Mouse (Mus musculus): Measurements from ENCODE around the gene Gad1. TPM values are rescaled to one million over a fixed set of nuclear protein-coding genes. Genes with fewer than 3 reads are reported as not detected.

Gene Gad1
- 0.12 TPM in 1 of 2 replicates, not detected in the other for polyA plus RNA-seq (2012; rRNA removed)

DNA sequence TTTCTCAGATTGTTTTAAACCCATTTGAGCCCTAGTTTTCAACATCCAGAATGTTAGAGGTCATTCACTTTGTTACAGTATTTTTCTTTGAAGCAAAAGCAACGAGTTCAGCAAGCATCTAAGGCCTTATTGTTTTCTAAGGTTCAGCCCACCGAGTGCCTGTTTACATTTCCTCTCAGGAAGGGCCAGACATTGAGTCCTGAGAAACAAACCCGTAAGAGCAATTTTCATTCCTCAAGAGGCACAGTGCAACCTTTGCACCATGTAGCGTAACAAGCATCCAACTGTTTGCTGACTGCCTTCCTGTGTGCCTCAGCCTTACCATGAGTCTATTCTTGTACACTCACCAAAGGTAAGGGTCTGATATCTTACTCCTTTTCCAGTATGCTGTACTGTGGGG lies at the start of gene Gad1:
Gad1 (plus strand) TSS at position 301 of the 400 bp plus-strand sequence.
- DNase-seq (ENCODE audit: low spot score), result no peak

DNA sequence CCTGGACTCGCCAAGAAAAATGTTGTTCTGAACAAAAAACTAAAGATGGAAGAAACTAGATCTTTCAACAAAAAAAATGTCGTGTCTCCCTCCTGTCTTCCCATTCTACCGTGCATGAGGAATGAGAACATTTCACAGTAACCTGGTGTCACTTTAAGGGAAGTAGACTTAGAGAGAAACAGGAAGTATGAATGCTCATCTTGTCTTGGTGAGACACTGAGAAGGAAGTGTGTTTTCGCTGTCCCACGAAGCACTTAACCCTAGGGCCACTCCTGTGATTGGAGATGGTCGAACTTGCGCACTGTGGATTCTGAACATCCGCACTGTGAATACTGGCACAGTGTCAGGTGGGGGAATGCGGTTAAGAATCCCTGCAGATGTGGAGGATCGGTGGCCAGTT lies 49.4 kb upstream of the Gad1 start:
- DNase-seq (ENCODE audit: low spot score), result no peak

DNA sequence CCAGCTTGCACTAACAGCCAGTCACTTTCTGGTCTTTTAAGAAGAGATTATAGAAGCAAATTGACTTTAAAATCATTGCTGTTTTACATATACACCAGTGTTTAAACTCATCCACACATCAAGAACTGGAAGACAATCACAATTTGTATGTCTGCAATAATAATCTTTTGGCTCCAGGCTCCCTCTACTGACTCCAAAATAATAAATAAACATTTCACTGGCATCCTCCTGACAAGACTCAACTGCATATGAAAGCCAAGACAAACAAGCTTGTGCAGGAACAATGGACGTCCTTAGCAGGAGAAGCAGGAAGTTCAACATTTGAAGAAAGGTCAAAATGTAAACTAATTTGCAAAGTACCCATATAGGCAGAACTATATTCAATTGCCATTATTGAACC lies 47.6 kb upstream of the Gad1 start:
- DNase-seq (ENCODE audit: low spot score), result no peak

DNA sequence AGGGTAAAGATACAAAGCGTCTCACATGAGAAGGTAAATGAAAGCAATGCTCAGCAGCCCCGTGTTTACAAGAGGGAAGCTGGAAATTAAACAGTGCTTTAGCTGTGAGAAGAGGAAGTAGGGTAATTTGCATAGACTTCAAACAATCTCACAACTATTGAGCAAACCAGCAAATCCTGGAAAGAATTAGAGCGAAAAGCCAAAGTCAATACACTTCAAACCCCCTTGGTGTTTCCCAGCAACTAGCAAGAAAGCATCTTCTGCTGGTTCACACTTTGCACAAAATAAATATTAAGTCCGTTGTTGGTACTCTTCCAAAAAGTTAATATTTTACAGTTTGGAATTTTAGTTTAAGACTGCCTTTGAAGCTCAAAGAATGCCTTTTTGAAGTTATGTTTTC lies 47.0 kb upstream of the Gad1 start:
- no peak for DNase-seq (ENCODE audit: low spot score)

DNA sequence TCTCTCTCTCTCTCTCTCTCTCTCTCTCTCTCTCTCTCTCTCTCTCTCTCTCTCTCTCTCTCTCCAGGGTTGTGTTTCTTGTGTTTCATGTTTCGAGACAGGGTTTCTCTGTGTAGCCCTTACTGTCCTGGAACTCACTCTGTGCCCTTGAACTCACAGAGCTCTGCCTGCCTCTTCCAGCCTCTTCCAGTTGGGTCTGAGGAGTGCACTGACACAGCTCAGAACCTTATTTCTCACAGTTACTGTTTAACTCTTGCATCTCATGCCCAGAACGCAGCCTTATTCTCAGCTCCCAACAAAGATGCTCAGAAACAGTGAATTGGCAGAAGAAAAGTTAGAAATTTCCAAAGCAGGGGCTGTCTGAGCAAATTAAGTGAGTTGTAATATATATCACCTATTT lies 46.5 kb upstream of the Gad1 start:
- DNase-seq (ENCODE audit: low spot score), result no peak

DNA sequence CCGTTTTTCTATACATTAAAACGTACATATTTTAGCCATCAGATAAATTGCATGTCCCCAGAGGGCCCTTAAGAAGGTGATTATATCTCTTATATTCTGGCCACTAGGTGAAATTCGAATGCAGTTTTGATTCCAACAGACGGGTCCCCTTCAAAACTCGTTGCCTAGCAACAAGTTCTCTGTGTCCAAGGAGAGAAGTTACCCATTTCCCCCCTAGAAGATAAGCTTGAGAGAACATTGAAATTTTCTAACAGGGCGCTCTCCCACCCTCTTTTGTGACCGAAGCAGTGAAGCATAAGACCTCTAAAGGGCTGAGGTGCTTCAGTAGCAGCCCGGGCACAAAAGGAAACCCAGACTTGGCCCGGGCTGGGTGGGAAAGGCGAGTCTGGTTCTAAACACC lies 44.4 kb upstream of the Gad1 start, which contains the start of gene Erich2:
Erich2 (plus strand) TSS at position 324 of the 400 bp plus-strand sequence.
- no peak for DNase-seq (ENCODE audit: low spot score)

DNA sequence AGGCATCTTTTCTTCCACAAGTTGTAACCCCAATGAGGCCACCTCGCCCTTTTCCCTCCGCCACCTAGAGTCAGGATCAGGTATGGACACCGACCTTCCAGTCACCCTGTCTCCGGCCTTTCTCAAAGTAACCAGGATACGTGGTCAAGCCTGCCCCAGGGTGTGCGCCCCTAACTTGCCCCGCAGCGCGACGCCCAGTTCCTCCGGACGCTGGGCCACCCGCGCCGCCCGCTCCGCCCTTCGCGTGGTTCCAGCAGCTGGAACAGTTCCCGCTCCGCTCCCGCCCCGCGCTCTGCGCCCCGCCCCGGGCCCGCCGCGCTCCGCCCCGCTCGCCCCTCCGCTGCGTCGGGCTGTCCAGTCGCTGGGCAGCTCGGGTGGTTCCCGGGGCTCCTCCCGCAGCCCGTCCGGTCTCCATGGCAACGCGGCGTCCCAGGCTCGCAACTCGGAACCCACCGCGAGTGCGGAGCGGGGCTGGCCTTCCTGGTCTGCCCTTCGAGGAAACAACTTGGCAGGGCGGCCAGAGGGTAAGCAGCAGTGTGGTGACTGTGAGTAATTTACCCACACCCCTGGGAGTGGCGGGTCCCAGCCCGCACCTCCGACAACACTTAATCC lies 43.7 kb upstream of the Gad1 start:
- peak; percentile 43 for DNase-seq (ENCODE audit: low spot score)

DNA sequence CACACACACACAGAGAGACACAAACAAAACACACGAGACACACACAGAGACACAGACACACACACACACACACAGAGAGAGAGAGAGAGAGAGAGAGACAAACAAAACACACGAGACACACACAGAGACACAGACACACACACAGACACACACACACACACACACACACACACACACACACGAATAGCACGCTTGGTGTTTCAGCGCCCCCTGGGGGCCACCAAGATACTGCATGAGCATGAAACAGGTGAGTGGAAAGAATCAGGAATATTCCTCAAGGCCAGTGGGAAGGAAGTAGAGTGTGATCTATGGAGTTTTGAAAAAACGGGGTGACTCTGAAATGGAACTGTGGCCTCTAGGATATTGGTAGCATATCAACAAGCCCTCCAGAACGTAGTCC lies 14.6 kb upstream of the Gad1 start:
- DNase-seq (ENCODE audit: low spot score), result peak; percentile 25

DNA sequence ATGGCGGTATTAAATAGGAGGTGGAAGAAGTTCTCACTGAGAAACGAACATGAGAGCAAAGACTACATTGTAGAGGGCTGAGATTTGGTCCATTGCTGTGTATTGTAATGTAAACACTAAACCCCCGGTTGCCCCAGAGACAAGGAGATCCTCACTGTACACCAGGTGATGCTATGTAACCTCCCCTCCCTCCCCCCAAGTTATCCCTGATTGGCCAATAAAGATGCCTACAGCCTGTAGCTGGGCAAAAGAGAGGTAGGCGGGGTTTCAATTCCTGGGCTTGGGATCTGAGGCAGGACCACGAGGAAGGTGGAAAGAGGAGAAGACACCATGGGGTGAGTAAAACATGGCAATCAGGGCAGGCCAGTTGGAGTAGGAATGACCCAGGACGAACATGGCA lies 2.2 kb upstream of the Gad1 start:
- DNase-seq (ENCODE audit: low spot score), result no peak

DNA sequence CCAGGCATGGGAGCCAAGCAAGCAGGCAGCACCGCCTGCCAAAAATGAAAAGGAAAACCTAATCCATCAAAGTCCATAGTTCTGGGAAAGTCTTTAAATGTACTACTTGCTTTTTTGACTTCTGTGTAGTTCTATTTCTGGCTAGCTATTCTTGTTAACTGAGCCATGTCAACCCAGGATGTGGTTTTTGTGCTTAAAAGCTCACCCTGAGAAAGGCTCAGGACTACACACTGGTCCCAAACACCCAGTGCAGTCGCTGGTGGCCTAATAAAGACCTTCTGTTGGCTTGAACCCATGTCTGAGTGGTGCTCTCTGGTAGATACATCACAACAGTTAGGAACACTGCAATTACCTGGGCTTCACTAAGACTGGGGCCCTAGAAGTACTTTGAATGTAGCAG lies 1.4 kb upstream of the Gad1 start:
- DNase-seq (ENCODE audit: low spot score), result no peak

DNA sequence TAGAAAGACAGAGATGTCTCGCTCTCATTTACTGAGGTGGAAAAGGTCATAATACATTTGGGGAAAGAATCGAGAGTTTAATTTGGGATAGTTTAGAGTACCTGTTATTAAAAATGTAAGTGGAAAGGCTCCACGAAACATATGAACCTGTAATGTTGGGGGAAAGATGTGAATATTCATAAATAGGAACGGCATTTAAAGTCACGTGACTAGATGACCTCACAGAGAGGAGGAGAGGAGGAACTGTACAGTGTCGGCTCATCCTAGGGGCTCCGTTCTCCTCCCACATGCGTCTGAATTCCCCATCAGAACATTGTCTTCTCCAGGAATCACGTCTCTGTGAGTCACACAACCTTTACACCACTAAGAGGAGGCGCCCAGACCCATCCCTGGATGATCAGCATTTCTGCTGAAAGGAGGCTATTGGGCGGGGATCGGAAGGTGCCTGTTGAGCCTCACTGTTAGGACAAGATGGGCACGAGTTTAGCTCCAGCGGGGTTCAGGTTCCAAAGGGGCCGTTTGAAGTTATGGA lies 739 bp upstream of the Gad1 start:
- no peak for DNase-seq (ENCODE audit: low spot score)

DNA sequence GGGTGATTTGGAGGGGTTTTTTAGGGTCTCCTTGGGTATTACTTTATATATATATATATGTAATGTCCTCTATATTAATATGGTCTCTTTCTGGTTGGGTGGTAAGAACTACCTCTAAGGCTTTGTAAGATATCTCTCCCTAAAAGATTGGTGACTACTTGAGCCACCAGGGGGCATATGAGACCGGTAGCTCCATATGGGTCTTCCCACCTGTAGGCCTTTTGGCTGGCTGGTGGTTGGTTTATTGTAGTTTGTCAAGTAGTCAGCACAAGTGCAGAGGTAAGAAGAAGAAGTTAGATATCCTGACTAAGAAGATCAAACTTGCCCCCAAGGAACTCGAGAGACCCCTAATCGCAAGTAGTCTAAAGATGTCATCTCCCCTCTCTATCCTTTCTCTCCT lies 954 bp downstream of the Gad1 start:
- DNase-seq (ENCODE audit: low spot score), result no peak

DNA sequence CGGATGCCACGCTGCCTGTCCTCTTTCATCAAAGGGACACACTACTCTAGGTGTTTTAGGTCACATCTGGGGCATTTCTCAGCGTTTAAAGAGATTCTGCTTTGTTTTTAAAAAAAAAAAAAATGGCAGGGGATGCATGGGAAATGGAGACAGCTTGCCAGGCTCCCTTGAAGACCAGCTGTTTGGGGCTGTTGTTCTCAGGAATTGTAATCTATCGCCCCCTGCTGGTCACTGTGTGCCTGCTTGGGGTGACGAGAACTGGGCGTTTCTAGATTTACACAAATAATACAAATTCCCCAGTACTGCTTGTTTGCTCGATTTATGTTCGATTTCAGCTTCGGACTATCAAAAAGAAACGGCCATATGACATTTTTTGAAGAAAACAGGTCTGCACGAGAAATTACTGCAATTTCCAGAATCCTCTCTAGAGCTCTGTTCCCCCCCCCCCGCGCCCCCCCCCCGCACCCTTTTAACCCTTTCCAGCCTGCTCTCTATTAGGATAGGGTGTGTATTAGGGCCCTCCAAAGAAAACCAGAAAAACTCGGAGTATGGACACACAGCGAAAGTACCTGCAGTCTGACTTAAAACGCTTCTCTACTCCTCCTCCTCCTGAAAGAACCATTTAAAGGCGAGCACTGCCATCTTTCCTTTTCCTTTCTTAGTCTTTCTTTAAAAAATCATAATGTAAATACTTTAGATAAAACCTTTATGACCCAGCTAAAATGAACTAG lies 5.4 kb downstream of the Gad1 start:
- DNase-seq (ENCODE audit: low spot score), result no peak

DNA sequence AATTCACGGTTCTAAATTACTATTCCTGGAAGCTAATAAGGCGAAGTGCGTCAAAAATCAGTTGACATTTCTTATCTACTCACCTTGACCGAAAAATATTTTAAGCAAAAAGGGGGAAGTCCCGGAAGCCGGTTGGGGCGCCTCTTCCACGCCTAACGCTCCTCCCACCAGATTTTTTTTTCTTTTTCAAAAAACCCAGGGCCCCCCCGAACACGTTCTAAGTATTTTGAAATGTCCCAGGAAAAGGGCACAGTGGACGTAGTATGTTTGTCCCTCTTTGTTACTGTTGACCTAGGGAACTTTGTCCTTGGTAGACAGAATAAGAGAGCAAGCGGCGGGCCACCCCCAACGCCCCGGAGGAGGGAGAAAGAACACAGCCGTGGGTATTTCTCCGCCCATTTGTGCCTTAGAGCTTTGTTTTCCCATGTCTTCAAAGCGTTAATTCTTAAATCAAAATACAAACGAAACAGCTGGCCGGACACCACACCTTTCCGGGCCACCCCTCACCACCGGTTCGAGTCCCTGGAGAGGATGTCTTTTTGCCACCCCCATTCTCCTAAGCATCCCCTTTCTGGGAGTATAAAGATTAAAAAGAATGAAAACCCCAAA lies 6.1 kb downstream of the Gad1 start:
- no peak for DNase-seq (ENCODE audit: low spot score)

DNA sequence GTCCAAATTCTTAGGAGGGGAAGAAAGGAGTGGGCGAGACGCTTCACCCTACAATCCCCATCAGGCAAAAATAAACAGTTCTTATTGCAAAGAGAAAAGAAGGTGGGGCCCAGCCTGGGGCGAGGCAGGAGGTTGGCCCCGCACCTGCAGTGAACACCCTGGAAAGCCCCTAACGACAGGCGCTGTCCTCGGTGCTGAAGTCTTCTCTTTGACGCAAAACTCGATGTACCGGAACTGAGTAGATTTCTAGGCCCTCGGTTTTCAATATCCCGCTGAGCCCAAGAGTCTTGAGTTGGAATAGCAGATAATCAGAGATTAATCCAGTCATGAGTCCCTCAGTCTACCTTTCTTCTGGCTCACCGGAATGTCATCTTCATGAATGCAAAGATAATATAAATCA lies 6.6 kb downstream of the Gad1 start:
- DNase-seq (ENCODE audit: low spot score), result no peak

DNA sequence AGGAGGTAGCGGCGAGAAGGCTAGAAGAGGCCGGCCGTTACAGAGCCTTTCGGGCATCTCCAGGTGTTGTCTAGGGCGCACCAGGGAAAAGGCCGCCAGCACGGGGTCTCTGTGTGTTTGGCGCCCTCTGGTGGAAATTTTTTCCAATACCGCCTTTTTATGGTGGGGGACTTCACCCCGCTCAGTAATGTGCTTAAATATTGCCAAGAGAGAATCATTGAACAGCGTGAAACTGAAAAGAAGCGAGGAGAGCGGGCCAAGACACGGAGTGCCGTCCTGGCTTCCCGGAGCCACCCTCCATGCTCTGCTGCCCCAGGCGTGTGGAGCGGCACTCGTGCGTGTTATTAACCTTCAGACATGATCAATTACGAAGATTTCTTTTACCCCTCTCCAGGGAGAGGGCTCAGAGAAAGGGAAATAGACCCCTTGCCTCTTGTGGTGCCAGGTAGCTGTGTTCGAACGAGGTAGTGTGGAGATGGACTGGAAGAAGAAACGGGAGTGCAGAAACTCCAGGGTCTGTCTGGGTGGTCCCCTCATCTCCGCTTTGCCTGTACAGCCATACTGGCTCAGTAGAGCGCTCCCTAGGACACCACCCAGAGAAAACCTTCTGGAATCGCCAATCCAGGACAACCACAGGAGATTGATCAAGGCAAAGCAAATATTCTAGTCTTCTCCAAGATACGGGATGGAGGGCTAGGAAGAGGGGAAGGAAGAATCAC lies 8.4 kb downstream of the Gad1 start:
- no peak for DNase-seq (ENCODE audit: low spot score)

DNA sequence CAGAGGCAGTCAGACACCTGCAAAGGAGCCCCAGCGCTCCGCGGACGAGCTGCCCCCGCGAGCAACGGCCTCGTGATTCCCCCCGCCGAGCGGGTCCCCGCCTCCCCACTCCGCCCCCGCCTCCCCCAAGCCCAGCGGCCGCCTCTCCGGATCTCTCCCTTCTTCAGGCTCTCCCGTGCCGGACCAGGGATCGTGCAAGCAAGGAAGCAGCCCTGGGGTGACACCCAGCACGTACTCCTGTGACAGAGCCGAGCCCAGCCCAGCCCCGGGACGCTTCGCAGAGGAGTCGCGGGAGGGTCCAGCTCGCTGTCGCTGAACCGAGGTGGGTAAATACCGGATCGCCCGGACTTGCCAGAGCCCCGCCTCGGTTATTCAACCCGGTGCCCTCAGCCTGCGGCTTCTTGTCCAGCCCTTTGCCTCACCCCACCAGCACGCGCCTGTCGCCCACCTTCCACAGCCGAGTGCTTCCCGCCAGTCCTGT lies 9.2 kb downstream of the Gad1 start:
- no peak for DNase-seq (ENCODE audit: low spot score)

DNA sequence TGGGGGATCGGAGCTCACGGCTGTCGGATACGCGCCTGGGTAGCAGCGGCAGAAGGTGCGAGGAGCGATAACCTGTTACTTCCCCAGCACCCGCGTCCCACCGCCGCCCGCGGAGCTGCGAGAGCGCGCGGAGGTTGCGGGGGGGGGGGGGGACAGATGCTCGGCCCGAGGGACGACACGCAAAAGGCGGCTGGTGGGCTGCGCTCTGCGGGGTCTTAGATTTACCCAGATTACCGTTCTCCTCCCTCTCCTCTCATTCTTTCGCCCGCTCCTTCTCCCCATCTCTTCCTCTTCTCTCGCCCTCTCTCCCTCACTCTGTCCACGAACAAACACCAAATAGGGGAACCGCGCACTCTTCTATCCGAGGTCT lies 9.7 kb downstream of the Gad1 start:
- DNase-seq (ENCODE audit: low spot score), result no peak

DNA sequence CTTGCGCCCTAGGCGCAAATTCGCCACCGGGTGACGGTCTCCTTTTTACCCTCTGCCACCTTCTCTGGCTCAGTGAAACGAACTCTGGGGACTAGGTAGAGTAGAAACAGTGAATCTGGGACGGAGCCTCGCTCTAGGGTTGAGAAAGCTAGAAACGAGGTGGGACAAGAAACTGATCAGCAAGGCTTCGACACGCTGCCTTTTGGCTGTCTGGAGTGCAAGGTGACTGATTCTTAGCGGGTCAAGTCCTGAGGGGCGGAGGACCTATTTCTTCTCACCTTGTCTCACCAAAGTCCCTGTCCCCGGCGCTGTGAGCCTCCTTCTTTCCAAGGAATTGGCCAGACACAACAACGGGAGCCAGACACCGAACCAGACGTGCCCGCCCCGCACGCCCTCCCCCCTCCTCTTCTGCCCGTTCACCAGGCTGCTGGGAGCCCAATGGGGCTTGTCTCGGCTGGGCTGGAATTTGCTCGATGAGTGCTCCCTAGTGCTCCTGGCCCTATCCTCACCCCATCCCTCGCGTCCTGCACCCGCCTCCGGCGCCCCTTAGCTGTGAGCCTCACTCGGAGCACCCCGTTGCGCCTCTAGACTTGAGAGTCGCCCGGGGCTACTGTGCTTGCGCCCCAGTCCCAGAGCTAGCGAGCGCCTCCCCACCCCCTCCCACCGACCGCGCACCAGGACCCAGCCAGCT lies 10.3 kb downstream of the Gad1 start:
- no peak for DNase-seq (ENCODE audit: low spot score)

DNA sequence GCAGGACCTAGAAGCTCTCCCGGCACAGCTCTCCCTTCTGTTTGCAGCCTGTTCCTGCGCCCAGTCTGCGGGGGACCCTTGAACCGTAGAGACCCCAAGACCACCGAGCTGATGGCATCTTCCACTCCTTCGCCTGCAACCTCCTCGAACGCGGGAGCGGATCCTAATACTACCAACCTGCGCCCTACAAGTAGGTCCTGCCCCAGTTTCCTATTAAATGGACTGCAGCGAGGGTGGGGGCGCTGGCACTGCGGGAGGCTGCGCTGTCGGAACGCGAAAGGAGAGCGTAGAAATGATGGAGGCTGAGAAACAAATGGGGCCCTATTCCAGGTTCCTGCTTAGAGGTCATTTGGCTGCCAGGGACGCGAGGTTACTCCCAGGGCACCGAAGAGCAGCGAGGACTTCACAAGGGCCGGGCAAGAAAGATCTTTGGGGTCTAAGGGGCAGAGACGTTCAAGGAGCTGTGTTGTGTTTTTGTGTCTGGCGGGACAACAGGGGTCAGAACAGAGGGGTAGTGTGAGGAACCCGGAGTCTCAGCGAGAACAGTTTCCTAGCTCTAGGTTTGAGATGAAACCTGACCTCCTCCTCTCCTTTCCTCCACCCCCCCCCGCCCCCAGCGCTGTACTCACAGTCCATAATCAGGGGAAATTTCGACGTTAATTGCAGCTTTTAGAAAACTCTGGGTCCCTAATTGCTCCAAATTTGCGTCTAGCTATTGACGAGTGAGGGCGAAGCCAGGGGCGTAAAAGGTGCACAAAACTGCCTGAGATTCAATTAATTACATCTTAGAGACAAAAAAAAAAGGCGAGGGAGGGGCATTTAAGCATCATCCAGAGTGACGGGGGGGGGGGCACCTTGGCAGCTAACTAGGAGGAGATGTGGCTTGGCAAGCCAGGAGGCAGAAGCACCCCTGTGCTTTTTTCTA lies 11.1 kb downstream of the Gad1 start:
- DNase-seq (ENCODE audit: low spot score), result no peak
